9 mouse cellular contexts compared by ENCODE assay signal in the genomic region with DNA sequence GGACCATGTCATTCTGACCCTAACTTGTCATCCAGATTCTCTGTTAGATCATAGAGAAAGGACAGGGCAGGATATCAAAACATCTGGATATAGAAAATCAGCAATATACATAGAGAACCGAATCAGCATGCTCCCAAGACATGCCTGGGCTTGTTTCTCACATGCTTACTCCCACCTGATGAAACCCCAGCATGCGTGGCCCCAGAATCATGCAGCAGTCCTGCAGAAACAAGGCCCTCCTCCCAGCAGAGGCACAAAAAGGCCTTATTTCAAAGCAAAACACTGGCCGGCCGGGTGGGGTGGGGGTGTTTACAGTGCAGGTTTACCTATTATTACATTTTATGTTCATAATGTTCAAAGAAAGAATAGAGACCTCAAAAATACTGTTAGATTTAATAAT. TPM values are rescaled to one million over a fixed set of nuclear protein-coding genes. Genes with fewer than 3 reads are reported as not detected.
DNase-seq lines count a peak whose midpoint lies in the region; ATAC-seq and TF ChIP-seq lines count a peak whose summit lies in the region.
"Had no signal": no experiment of that assay in that cellular context is flagged by ENCODE, and none has a peak within 500 bp of the region (broad histone marks: within the 10 kb centered on the region; RNA-seq: fewer than 3 reads in every experiment).

No protein-coding gene starts in this region.

- intact Hi-C loops in heart, postnatal 36 days (cut with DNase I) = loop anchor here (2.0 kb wide), 1 partner anchor 33 kb away; the partner anchor contains the start of gene Pik3ca

- no peaks in the 10 kb centered on the region; the same call in 1 of the 2 replicates for H3K36me3 ChIP-seq in heart, embryonic 12.5 days
- H3K36me3 ChIP-seq in CH12.LX (replicated peaks in 1 of 2; ENCODE audit: control insufficient read depth in 1 of 2, insufficient read depth in 1 of 2, low read length in 1 of 2) = peaks cover 7 to 29% of the 10 kb centered on the region in 2 experiments
- no peaks in the 10 kb centered on the region for H3K36me3 ChIP-seq in embryonic facial prominence, embryonic 15.5 days
- no peaks in the 10 kb centered on the region for H3K36me3 ChIP-seq in limb, embryonic 14.5 days (ENCODE audit: control insufficient read depth, insufficient read depth, low read length)
- no peaks in the 10 kb centered on the region for H3K36me3 ChIP-seq in thymus, adult 2 months (ENCODE audit: control insufficient read depth, insufficient read depth, low read length)

- ATAC-seq in heart, embryonic 12.5 days (ENCODE audit: insufficient number of reproducible peaks, low FRiP score) = no peak
- no peak for ATAC-seq in embryonic facial prominence, embryonic 15.5 days (ENCODE audit: insufficient number of reproducible peaks, low FRiP score, low TSS enrichment, low read depth)
- no peak for ATAC-seq in limb, embryonic 14.5 days (ENCODE audit: low FRiP score, low read depth)

- DNase-seq in heart, postnatal 36 days = no peak
- peak; percentile 85 for DNase-seq in CH12.LX (ENCODE audit: extremely low read depth)
- DNase-seq in limb, embryonic 14.5 days (ENCODE audit: low spot score) = no peak
- no peak for DNase-seq in thymus, adult 2 months
- DNase-seq in thymus, postnatal 25 days = no peak
- no peak for DNase-seq in spleen, postnatal 10 days (ENCODE audit: low spot score in 2 of 2)
- DNase-seq: gastrocnemius, postnatal 36 days had no signal

- no peak overlapping the region for H3K4me3 ChIP-seq in heart, embryonic 12.5 days
- peak overlapping the region; percentile 55 to 97 (median 57) for H3K4me3 ChIP-seq in CH12.LX (replicated peaks in 1 of 3; ENCODE audit: low read depth in 2 of 3, low read length in 2 of 3, poor library complexity in 1 of 3)
- H3K4me3 ChIP-seq in embryonic facial prominence, embryonic 15.5 days (replicated peaks) = no peak overlapping the region
- H3K4me3 ChIP-seq in limb, embryonic 14.5 days (replicated peaks; ENCODE audit: low read length) = 0 out of 2 replicates have a peak overlapping the region, but pooled peaks have one; percentile 84
- no peak overlapping the region for H3K4me3 ChIP-seq in thymus, adult 2 months (ENCODE audit: control insufficient read depth, insufficient read depth, low read length)

- 60% methylated on average over 4 of the region's 4 CpGs for WGBS in heart, embryonic 12.5 days
- WGBS in embryonic facial prominence, embryonic 15.5 days = 54% methylated on average over 4 of the region's 4 CpGs
- 52% methylated on average over 4 of the region's 4 CpGs for WGBS in limb, embryonic 14.5 days
- WGBS in thymus, adult 2 months = 80% methylated on average over 4 of the region's 4 CpGs

- H3K79me2 ChIP-seq in CH12.LX (replicated peaks; ENCODE audit: control insufficient read depth, extremely low read depth, insufficient read depth, poor library complexity, severe bottlenecking) = peaks cover 48% of the 10 kb centered on the region

- peak overlapping the region; percentile 48 for H3K4me2 ChIP-seq in heart, embryonic 12.5 days
- H3K4me2 ChIP-seq in CH12.LX (ENCODE audit: insufficient read depth, low read depth, poor library complexity, severe bottlenecking) = peak overlapping the region; percentile 54; the same call in 1 of the 2 replicates
- H3K4me2 ChIP-seq in embryonic facial prominence, embryonic 15.5 days (replicated peaks) = 0 out of 2 replicates have a peak overlapping the region, but pooled peaks have one; percentile 31
- H3K4me2 ChIP-seq in limb, embryonic 14.5 days (replicated peaks; ENCODE audit: low read depth, low read length, severe bottlenecking) = peak overlapping the region; percentile 70

- peak; percentile 44 for TF ChIP-seq POLR2A in CH12.LX (IDR thresholded peaks at IDR 0.05; ENCODE audit: low read depth, low read length)
- no peak for TF ChIP-seq POLR2A in limb, embryonic 14.5 days (IDR thresholded peaks at IDR 0.05; ENCODE audit: borderline replicate concordance, extremely low read depth, insufficient read depth, insufficient read length)
- TF ChIP-seq POLR2A in thymus, adult 2 months (IDR thresholded peaks at IDR 0.05; ENCODE audit: control insufficient read depth, extremely low read depth, insufficient read depth, low read length, poor library complexity) = no peak

- dilution Hi-C loops in CH12.LX (cut with MboI; ENCODE audit: extremely low pct_ligation_motif_present, extremely low pct_unique_long_range_greater_than_20kb, low sequenced_read_pairs) = no loop called here

- H3K27me3 ChIP-seq in heart, embryonic 12.5 days (replicated peaks) = 0 out of 2 replicates have a peak, but pooled peaks cover 4% of the 10 kb centered on the region
- H3K27me3 ChIP-seq in CH12.LX (replicated peaks) = no peaks in the 10 kb centered on the region
- no peaks in the 10 kb centered on the region for H3K27me3 ChIP-seq in embryonic facial prominence, embryonic 15.5 days
- no peaks in the 10 kb centered on the region for H3K27me3 ChIP-seq in limb, embryonic 14.5 days (ENCODE audit: control insufficient read depth, insufficient read depth, low read length)
- no peaks in the 10 kb centered on the region for H3K27me3 ChIP-seq in thymus, adult 2 months (ENCODE audit: control insufficient read depth, insufficient read depth, low read length)

- in situ Hi-C loops in CH12.LX (cut with MboI; ENCODE audit: low pct_ligation_motif_present, low pct_unique_long_range_greater_than_20kb, low sequenced_read_pairs) = no loop called here

- peak; percentile 46; the same call in 1 of the 2 replicates for TF ChIP-seq EP300 in CH12.LX (IDR thresholded peaks at IDR 0.05; ENCODE audit: low read length)

- no peak for TF ChIP-seq CTCF in CH12.LX (conservative IDR thresholded peaks at IDR 0.05 in 1 of 2, IDR thresholded peaks at IDR 0.05 in 1 of 2; ENCODE audit: low read depth in 2 of 2, low read length in 2 of 2)
- no peak for TF ChIP-seq CTCF in thymus, adult 2 months (IDR thresholded peaks at IDR 0.05; ENCODE audit: borderline replicate concordance, control insufficient read depth, extremely low read depth, insufficient read depth, low read length, poor library complexity)

- no peak overlapping the region for H3K27ac ChIP-seq in heart, embryonic 12.5 days (ENCODE audit: poor library complexity, severe bottlenecking)
- no peak overlapping the region for H3K27ac ChIP-seq in CH12.LX (ENCODE audit: insufficient read depth, low read depth)
- no peak overlapping the region for H3K27ac ChIP-seq in embryonic facial prominence, embryonic 15.5 days (replicated peaks)
- no peak overlapping the region for H3K27ac ChIP-seq in limb, embryonic 14.5 days (replicated peaks; ENCODE audit: low read depth, low read length)
- no peak overlapping the region for H3K27ac ChIP-seq in thymus, adult 2 months (ENCODE audit: control insufficient read depth, insufficient read depth, low read length)

- H3K9ac ChIP-seq in heart, embryonic 12.5 days = peak overlapping the region; percentile 45; the same call in 1 of the 2 replicates
- H3K9ac ChIP-seq in CH12.LX (ENCODE audit: insufficient read depth, low read depth) = peak overlapping the region; percentile 61; the same call in 1 of the 2 replicates
- H3K9ac ChIP-seq in embryonic facial prominence, embryonic 15.5 days = no peak overlapping the region
- H3K9ac ChIP-seq in limb, embryonic 14.5 days (ENCODE audit: low read depth, low read length, severe bottlenecking) = no peak overlapping the region

- no peaks in the 10 kb centered on the region for H3K9me3 ChIP-seq in heart, embryonic 12.5 days (replicated peaks)
- H3K9me3 ChIP-seq in CH12.LX (replicated peaks; ENCODE audit: low read length) = no peaks in the 10 kb centered on the region
- no peaks in the 10 kb centered on the region for H3K9me3 ChIP-seq in embryonic facial prominence, embryonic 15.5 days (replicated peaks)
- no peaks in the 10 kb centered on the region for H3K9me3 ChIP-seq in limb, embryonic 14.5 days (ENCODE audit: control insufficient read depth, low read length)

- no peak for TF ChIP-seq RAD21 in CH12.LX (IDR thresholded peaks at IDR 0.05; ENCODE audit: low read depth, low read length)

- H3K4me1 ChIP-seq in heart, embryonic 12.5 days (replicated peaks) = peaks cover 15% of the 10 kb centered on the region
- H3K4me1 ChIP-seq in CH12.LX (ENCODE audit: control insufficient read depth in 1 of 2, insufficient read depth in 2 of 2) = peaks cover 17 to 56% of the 10 kb centered on the region in 2 experiments
- H3K4me1 ChIP-seq in embryonic facial prominence, embryonic 15.5 days = peaks cover 11% of the 10 kb centered on the region
- 0 out of 2 replicates have a peak, but pooled peaks cover 5% of the 10 kb centered on the region for H3K4me1 ChIP-seq in limb, embryonic 14.5 days (ENCODE audit: control insufficient read depth, insufficient read depth, low read length)
- peaks cover 8% of the 10 kb centered on the region for H3K4me1 ChIP-seq in thymus, adult 2 months (replicated peaks; ENCODE audit: control insufficient read depth, insufficient read depth, low read length)

TF ChIP-seq in CH12.LX, 34 proteins besides CTCF, POLR2A, EP300 and RAD21 (continues in another document):
- TF ChIP-seq ZNF384 (IDR thresholded peaks at IDR 0.05; ENCODE audit: low read depth, low read length) = no peak; the same call in 1 of the 2 replicates
- no peak for TF ChIP-seq CHD2 (IDR thresholded peaks at IDR 0.05; ENCODE audit: low read length)
- no peak for TF ChIP-seq USF1 (IDR thresholded peaks at IDR 0.05; ENCODE audit: low read depth, low read length)
- TF ChIP-seq BHLHE40 (IDR thresholded peaks at IDR 0.05; ENCODE audit: low read depth, low read length) = peak; percentile 96
- peak; percentile 100 for TF ChIP-seq MYC (IDR thresholded peaks at IDR 0.05; ENCODE audit: low read depth, low read length)

RNA-seq across cellular contexts. Expression of gene Zmat3, which starts 1.6 kb away (rescaled TPM):
- 5.1 and 6.0 TPM in 2 replicates for polyA plus RNA-seq in heart, embryonic 12.5 days (2016; fragmentation: Nextera tagmentation; extraction: Ambion mirVana)
- total RNA-seq in heart, postnatal 36 days (2021) = 1 to 10 TPM; 6.1 to 6.4 TPM
- total RNA-seq in CH12.LX (2012; rRNA removed) (18.6 and 21.6 TPM in 2 replicates), CH12.LX (2014; rRNA removed) (8.0 and 13.4 TPM in 2 replicates)
- polyA plus RNA-seq in CH12.LX (2012; ENCODE audit: insufficient read length, low read depth) = 13.4 and 17.2 TPM in 2 replicates
- polyA plus RNA-seq in embryonic facial prominence, embryonic 15.5 days (2015; fragmentation: Nextera tagmentation; extraction: Ambion mirVana) = 4.7 and 4.8 TPM in 2 replicates
- 12.6 and 15.1 TPM in 2 replicates for polyA plus RNA-seq in limb, embryonic 14.5 days (2012; rRNA removed)
- 7.1 and 7.7 TPM in 2 replicates for polyA plus RNA-seq in limb, embryonic 14.5 days (2014; fragmentation: Nextera tagmentation; extraction: Ambion mirVana)
- polyA plus RNA-seq in thymus, adult 2 months (2012; rRNA removed) = 9.0 and 10.1 TPM in 2 replicates

RNA-seq across cellular contexts. Expression of gene Pik3ca, which starts 33.3 kb away (rescaled TPM):
- 8.7 and 10.2 TPM in 2 replicates for polyA plus RNA-seq in heart, embryonic 12.5 days (2016; fragmentation: Nextera tagmentation; extraction: Ambion mirVana)
- 10 to 100 TPM; 48.4 to 52.2 TPM for total RNA-seq in heart, postnatal 36 days (2021)
- total RNA-seq in CH12.LX (2012; rRNA removed) = 19.6 and 21.1 TPM in 2 replicates
- total RNA-seq in CH12.LX (2014; rRNA removed) = 26.5 and 32.8 TPM in 2 replicates
- polyA plus RNA-seq in CH12.LX (2012; ENCODE audit: insufficient read length, low read depth) = 11.1 and 19.1 TPM in 2 replicates
- polyA plus RNA-seq in embryonic facial prominence, embryonic 15.5 days (2015; fragmentation: Nextera tagmentation; extraction: Ambion mirVana) = 10.3 and 11.8 TPM in 2 replicates
- polyA plus RNA-seq in limb, embryonic 14.5 days (2012; rRNA removed) = 17.1 and 20.7 TPM in 2 replicates
- 17.0 and 21.8 TPM in 2 replicates for polyA plus RNA-seq in limb, embryonic 14.5 days (2014; fragmentation: Nextera tagmentation; extraction: Ambion mirVana)
- 9.4 and 10.2 TPM in 2 replicates for polyA plus RNA-seq in thymus, adult 2 months (2012; rRNA removed)

Comparison
In these comparisons a context has a peak if more than half of its experiments do, and no peak if none do; other contexts are left out.
1. H3K4me3 ChIP-seq: peak in CH12.LX (3 of 3) and limb, embryonic 14.5 days (single experiment); none in heart, embryonic 12.5 days (single experiment), embryonic facial prominence, embryonic 15.5 days (single experiment) and thymus, adult 2 months (single experiment).
2. H3K9ac ChIP-seq: peak in heart, embryonic 12.5 days (single experiment) and CH12.LX (single experiment); none in embryonic facial prominence, embryonic 15.5 days (single experiment) and limb, embryonic 14.5 days (single experiment).
3. Peak in every context shown above with its lines, with median percentiles within 50 percentile points of each other: H3K4me2 ChIP-seq.